Mouse (Mus musculus): ENCODE data around the gene Abi2. TPM values are rescaled to one million over a fixed set of nuclear protein-coding genes. Genes with fewer than 3 reads are reported as not detected.

The Abi2 gene
- total RNA-seq, 2 experiments from 2014 or later: 32.0 to 38.8 TPM

GRCm38 (mm10) chr1:60485649-60486048, 76.2 kb downstream of the Abi2 start:
- no peak for DNase-seq
- intact Hi-C loops (cut with DNase I): no loop called here

DNA sequence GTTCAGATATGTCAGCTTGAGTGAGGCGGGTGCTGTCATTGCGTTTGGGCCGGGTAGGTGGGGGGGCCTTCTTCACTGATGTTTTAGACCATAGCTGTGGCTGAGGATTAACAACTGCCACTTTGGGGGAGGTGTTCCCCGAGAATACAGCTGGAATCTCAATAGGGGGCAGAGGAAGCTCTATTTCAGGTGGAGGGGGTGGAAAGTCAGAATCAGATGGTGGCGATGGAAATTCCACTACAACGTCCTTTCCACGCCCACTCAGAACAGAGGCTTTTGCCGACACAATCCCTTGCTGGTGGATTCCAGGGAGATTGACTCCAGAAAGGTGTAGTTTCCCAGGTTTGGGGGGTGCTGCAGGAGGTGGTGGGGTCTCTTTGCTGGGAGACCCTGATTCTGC, 79.2 kb downstream of the Abi2 start:
- no peak for DNase-seq
- intact Hi-C loops (cut with DNase I): no loop called here

GRCm38 (mm10) chr1:60489660-60490059, 80.2 kb downstream of the Abi2 start:
- intact Hi-C loops (cut with DNase I): no loop called here
- DNase-seq: no peak

GRCm38 (mm10) chr1:60490510-60490909, 81.1 kb downstream of the Abi2 start:
- DNase-seq: no peak
- intact Hi-C loops (cut with DNase I): no loop called here

DNA sequence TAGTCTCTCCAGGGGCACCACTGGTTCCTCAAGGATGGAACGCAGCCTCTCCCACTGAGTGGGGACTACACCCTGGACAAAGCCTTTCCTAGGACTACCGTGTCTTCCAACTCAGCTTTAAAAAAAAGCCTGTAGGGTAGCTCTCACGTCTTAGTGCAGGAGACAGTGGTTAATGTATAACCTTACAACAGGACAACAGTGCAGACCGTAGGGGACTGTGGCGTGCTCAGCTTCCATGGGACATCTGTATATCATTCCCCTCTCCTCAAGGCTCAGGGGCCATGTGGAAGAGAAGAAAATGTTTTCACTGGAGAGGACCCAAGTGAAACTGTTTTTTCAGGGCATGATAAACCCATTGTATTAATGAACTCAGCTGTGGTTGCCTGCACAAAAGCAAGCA, 83.0 kb downstream of the Abi2 start:
- no peak for DNase-seq
- intact Hi-C loops (cut with DNase I): no loop called here

DNA sequence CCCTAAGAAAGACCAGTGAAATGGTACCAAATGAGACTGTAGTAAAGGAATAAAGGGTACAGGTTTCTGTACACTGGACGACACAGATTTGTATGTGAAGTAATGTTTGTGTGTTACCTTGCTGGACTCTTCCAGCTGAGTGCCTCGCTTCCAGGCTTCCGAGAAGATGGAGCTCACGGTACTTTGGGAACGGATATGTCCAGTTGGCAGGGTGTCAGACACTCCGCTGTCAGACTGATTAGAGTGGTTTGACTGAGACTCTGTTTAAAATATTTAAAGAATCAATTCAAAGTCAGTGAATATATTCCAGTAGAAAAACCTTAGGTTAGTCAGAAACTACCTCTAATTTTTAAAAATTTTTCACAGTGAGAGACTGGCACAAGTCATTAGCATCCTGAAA, 84.0 kb downstream of the Abi2 start:
- DNase-seq: no peak
- intact Hi-C loops (cut with DNase I): no loop called here

- intact Hi-C loops (cut with DNase I): no loop called here
These were observed 94.0 kb downstream of the Abi2 start for GRCm38 (mm10) chr1:60503456-60503855.

DNA sequence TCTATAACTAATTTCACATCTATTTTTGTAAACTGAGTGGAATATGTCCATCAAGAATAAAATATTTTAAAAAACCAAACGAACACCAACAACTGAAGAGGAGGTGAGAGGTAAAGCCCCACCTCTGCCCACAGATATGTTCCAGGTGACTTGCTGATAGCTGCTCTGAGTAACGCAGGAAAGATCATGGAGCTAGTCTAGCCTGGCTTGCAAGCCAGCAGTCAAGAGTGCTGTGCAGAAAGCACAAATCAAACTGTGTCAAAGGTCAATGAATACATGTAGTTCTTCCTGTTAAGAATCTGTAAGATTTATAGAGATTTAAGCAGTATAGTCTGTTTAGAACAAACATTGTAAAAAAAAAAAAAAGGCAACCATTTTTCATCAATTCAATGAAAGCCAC, 101.2 kb downstream of the Abi2 start:
- intact Hi-C loops (cut with DNase I): no loop called here
- no peak for DNase-seq

More at GRCm38 (mm10) chr1:60503456-60503855, 94.0 kb downstream of the Abi2 start:
- no peak for DNase-seq

DNA sequence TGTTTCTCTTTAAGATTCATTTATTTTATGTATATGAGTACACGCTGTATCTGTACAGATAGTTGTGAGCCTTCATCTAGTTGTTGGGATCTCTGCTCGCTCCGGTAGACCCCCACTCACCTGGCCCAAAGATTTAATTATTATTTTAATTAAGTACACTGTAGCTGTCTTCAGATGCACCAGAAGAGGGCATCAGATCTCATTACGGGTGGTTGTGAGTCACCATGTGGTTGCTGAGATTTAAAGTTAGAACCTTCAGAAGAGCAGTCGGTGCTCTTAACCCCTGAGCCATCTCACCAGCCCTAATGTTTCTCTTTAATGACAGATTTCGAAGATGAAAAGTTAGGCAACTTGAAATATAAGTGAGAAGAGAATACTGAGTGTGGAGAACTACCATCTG, 120.7 kb downstream of the Abi2 start:
- DNase-seq: no peak
- intact Hi-C loops (cut with DNase I): no loop called here

GRCm38 (mm10) chr1:60530636-60531035, 121.2 kb downstream of the Abi2 start:
- intact Hi-C loops (cut with DNase I): no loop called here

More at GRCm38 (mm10) chr1:60530636-60531035, 121.2 kb downstream of the Abi2 start:
- DNase-seq: no peak

Other genes with a start within 250 kb of the Abi2 start
- 10 to 100 TPM; 43.8 to 50.2 TPM for gene Nbeal1, start 229.0 kb upstream of the Abi2 start, total RNA-seq (2021)
- 10 to 100 TPM; 17.9 to 18.2 TPM for gene Cyp20a1, start 66.3 kb upstream of the Abi2 start, total RNA-seq (2021)
- 100 to 1,000 TPM; 132 to 182 TPM for gene Raph1, start 157.5 kb downstream of the Abi2 start, total RNA-seq (2021)

Data from heart, postnatal 10 days (tissue).